Mouse (Mus musculus) intestine, embryonic 14.5 days (tissue): ENCODE results near the gene Olfr1390. TPM values are rescaled to one million over a fixed set of nuclear protein-coding genes. Genes with fewer than 3 reads are reported as not detected.
"Not testable (repeated sequence)": the region's sequence is repeated elsewhere in the genome, so short reads cannot be mapped to it uniquely, and the experiment has no call there.

Experiments
- ATAC-seq: fragments of 200-750 bp; cut with Nextera tagmentation; replicated peaks from 2 replicates; pipeline ENCODE4 v1.8.0; 2017; ENCODE audit warnings: low read depth, moderate number of reproducible peaks, moderate TSS enrichment, moderate library complexity; ENCODE audit not compliant: low FRiP score, low TSS enrichment
- DNase-seq: peaks from one replicate; pipeline ENCODE4 v3.0.0-alpha.2; 2018; ENCODE audit warnings: low spot score
- H3K27ac ChIP-seq: fragments of 300-500 bp; sonication (generic); 2 replicates; pipeline ENCODE4 v1.5.1; 2014; ENCODE audit warnings: low read depth, mild to moderate bottlenecking, control low read depth
- H3K27me3 ChIP-seq: fragments of 300-500 bp; sonication (generic); replicated peaks from 2 replicates; pipeline ENCODE4 v1.6.1; 2014; ENCODE audit warnings: low read length, control low read depth; ENCODE audit not compliant: control insufficient read depth, insufficient read depth
- H3K36me3 ChIP-seq: fragments of 300-500 bp; sonication (generic); 2 replicates; pipeline ENCODE4 v1.6.1; 2014; ENCODE audit warnings: low read length, control low read depth; ENCODE audit not compliant: control insufficient read depth, insufficient read depth
- H3K4me1 ChIP-seq: fragments of 300-500 bp; sonication (generic); replicated peaks from 2 replicates; pipeline ENCODE4 v1.6.1; 2014; ENCODE audit warnings: low read length, control low read depth, mixed read lengths; ENCODE audit not compliant: control insufficient read depth, insufficient read depth
- H3K4me2 ChIP-seq: fragments of 300-500 bp; sonication (generic); 2 replicates; pipeline ENCODE4 v1.6.1; 2014; ENCODE audit warnings: low read length
- H3K4me3 ChIP-seq: fragments of 300-500 bp; sonication (generic); 2 replicates; pipeline ENCODE4 v1.5.1; 2014; ENCODE audit warnings: low read depth, low read length, control low read depth, mixed read lengths
- H3K9ac ChIP-seq: fragments of 300-500 bp; sonication (generic); 2 replicates; pipeline ENCODE4 v1.6.1; 2014; ENCODE audit warnings: mild to moderate bottlenecking, low read length
- H3K9me3 ChIP-seq: fragments of 300-500 bp; sonication (generic); 2 replicates; pipeline ENCODE4 v1.6.1; 2016; ENCODE audit warnings: low read length, control low read depth; ENCODE audit not compliant: control insufficient read depth
- WGBS: fragments of 180-500 bp; shearing (Covaris S2); extraction: QIAGEN DNeasy Blood & Tissue Kit; methylation state at CpG from one replicate; pipeline ENCODE4 v1.1.7; 2014; 5-methylcytosine and 5-hydroxymethylcytosine counted together
- polyA plus RNA-seq: library from polyadenylated mRNA; unstranded; fragments of >200 nt; fragmentation: Nextera tagmentation; extraction: Ambion mirVana; gene quantifications from 2 replicates; pipeline ENCODE4 v1.2.1, GENCODE M21; 2014

Olfr1390 gene
- polyA plus RNA-seq, 1 experiment from 2014 or later = not detected

DNA sequence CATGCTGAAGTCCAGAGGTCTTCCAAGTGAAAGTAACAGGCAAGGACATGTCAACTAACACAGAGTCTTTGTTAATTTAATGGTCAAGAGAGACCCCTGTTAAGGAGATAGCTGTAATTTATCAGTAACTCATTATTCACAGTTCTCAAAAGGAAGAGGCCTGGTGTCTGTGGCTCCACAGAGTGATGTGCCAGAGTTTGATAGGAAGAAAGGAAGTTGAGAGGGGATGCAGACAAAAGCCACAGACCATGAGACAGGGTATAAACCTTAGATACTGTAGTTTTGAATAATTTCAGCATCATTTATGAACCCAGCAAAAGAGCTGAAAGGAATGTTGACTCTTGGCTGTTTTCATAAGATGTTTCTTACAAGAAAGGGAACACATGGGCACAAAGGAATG lies 48.1 kb downstream of the Olfr1390 start:
- DNase-seq (no peak), ATAC-seq (no peak)
- Histone ChIP-seq H3K36me3 (no peaks in the 10 kb centered on the region), H3K9me3 (no peaks in the 10 kb centered on the region), H3K4me1 (no peaks in the 10 kb centered on the region), H3K27me3 (no peaks in the 10 kb centered on the region), H3K4me2 (no peak overlapping the region), H3K4me3 (no peak overlapping the region), H3K27ac (no peak overlapping the region), H3K9ac (no peak overlapping the region)

DNA sequence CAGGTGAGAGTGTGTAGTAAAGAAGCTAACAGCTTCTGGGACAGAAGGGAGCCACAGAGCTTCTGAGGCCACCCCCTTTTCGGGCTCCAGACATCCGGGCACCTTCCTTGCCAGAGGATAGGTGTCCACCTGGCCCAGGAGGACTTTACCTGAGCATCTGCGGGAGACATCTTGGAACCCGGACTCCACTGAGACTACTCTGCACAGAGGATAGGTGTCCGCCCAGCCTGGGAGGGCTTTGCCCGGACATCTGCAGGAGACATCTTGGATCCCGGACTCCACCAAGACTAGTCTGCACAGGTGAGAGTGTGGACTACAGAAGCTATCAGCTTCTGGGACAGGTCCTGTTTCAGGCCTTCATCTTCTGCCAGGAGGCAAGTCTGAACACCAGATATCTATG lies 51.1 kb downstream of the Olfr1390 start:
- not testable (repeated sequence) for H3K27me3 ChIP-seq, H3K4me3 ChIP-seq, H3K36me3 ChIP-seq, H3K4me1 ChIP-seq, DNase-seq, H3K4me2 ChIP-seq, H3K9ac ChIP-seq, ATAC-seq, H3K9me3 ChIP-seq, H3K27ac ChIP-seq
- 94% methylated on average over 7 of the region's 7 CpGs for WGBS

Other genes starting within 250 kb of the Olfr1390 start
- not detected in 2 replicates for gene Olfr1396, start 220.3 kb upstream of the Olfr1390 start, polyA plus RNA-seq
- gene Olfr1395, start 192.9 kb upstream of the Olfr1390 start, polyA plus RNA-seq = not detected in 2 replicates
- gene Olfr1394, start 180.8 kb upstream of the Olfr1390 start, polyA plus RNA-seq = not detected in 2 replicates
- 1.8 and 3.0 TPM in 2 replicates for gene Btnl9, start 148.0 kb upstream of the Olfr1390 start, polyA plus RNA-seq
- gene Zfp62, start 131.9 kb upstream of the Olfr1390 start, polyA plus RNA-seq = 34.5 and 39.6 TPM in 2 replicates
- 52.9 and 55.4 TPM in 2 replicates for gene Mgat1, start 91.0 kb upstream of the Olfr1390 start, polyA plus RNA-seq
- gene Olfr1393, start 56.9 kb upstream of the Olfr1390 start, polyA plus RNA-seq = 0.12 TPM in 1 of 2 replicates, not detected in the other
- not detected in 2 replicates for gene Olfr1392, start 49.9 kb upstream of the Olfr1390 start, polyA plus RNA-seq
- gene Olfr10, start 30.4 kb upstream of the Olfr1390 start, polyA plus RNA-seq = not detected in 2 replicates
- gene Olfr1391, start 12.4 kb upstream of the Olfr1390 start, polyA plus RNA-seq = not detected in 2 replicates
- not detected in 2 replicates for gene Olfr1389, start 87.9 kb downstream of the Olfr1390 start, polyA plus RNA-seq
- 0.15 and 0.24 TPM in 2 replicates for gene Olfr1388, start 101.4 kb downstream of the Olfr1390 start, polyA plus RNA-seq
- not detected in 2 replicates for gene Olfr1387, start 120.2 kb downstream of the Olfr1390 start, polyA plus RNA-seq
- gene Olfr1386, start 129.9 kb downstream of the Olfr1390 start, polyA plus RNA-seq = not detected in 2 replicates
- not detected in 2 replicates for gene Olfr1385, start 153.9 kb downstream of the Olfr1390 start, polyA plus RNA-seq
- not detected in 2 replicates for gene Olfr1384, start 171.5 kb downstream of the Olfr1390 start, polyA plus RNA-seq
- not detected in 2 replicates for gene Olfr1383, start 184.5 kb downstream of the Olfr1390 start, polyA plus RNA-seq
- not detected in 2 replicates for gene Olfr1382, start 193.1 kb downstream of the Olfr1390 start, polyA plus RNA-seq
- gene Olfr1381, start 208.3 kb downstream of the Olfr1390 start, polyA plus RNA-seq = not detected in 2 replicates
- not detected in 2 replicates for gene Olfr1380, start 221.7 kb downstream of the Olfr1390 start, polyA plus RNA-seq